Comparison of ENCODE assay signal across 28 mouse cellular contexts in the genomic region with DNA sequence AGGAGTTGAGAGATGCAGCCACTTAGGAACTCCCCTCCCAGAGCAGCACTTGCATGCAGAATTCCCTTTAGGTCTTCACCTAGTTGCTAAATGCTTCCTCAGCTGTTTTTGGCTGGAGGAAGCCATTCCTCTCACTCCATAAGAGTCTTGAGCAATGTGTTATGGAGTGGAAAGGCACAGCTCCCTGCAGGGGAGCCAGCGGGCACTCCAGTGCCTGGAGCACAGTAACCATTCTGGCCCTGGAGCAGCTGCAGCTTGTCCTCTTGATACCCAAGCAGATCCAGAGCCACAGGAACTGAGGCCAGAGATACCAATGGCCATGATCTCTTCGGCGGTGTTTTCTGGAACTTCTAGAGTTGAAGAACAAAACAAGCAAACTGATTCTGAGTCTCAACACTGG. TPM values are rescaled to one million over a fixed set of nuclear protein-coding genes. Genes with fewer than 3 reads are reported as not detected.
DNase-seq lines count a peak whose midpoint lies in the region; ATAC-seq and TF ChIP-seq lines count a peak whose summit lies in the region.
"Had no signal": no experiment of that assay in that cellular context is flagged by ENCODE, and none has a peak within 500 bp of the region (broad histone marks: within the 10 kb centered on the region; RNA-seq: fewer than 3 reads in every experiment).

No protein-coding gene starts in this region.

- no peak for TF ChIP-seq EP300 in liver, postnatal 0 days (IDR thresholded peaks at IDR 0.05; ENCODE audit: low read depth)
- TF ChIP-seq EP300 in lung, postnatal 0 days (IDR thresholded peaks at IDR 0.05) = no peak

- no peak for TF ChIP-seq POLR2A in liver, adult 2 months (IDR thresholded peaks at IDR 0.05; ENCODE audit: extremely low read depth, insufficient read depth, low read length)

- H3K27me3 ChIP-seq in liver, adult 2 months (ENCODE audit: control insufficient read depth, insufficient read depth, low read length) = no peaks in the 10 kb centered on the region
- no peaks in the 10 kb centered on the region for H3K27me3 ChIP-seq in liver, postnatal 0 days (ENCODE audit: insufficient read depth, low read length)
- H3K27me3 ChIP-seq in lung, postnatal 0 days (replicated peaks; ENCODE audit: insufficient read depth, low read length) = no peaks in the 10 kb centered on the region
- H3K27me3 ChIP-seq in intestine, postnatal 0 days (replicated peaks; ENCODE audit: control insufficient read depth, insufficient read depth, low read length) = no peaks in the 10 kb centered on the region
- H3K27me3 ChIP-seq: heart, embryonic 13.5 days; hindbrain, embryonic 15.5 days; kidney, embryonic 15.5 days; limb, embryonic 12.5 days; midbrain, embryonic 13.5 days; neural tube, embryonic 13.5 days had no signal

- peak; percentile 36 for DNase-seq in adrenal gland, postnatal 10 days
- DNase-seq in adrenal gland, adult 8-10 months = no peak
- DNase-seq in liver, adult 2 months (ENCODE audit: extremely low read depth, low read depth, low spot score) = no peak
- DNase-seq in liver, postnatal 0 days = no peak
- peak; percentile 55 for DNase-seq in lung, postnatal 0 days (ENCODE audit: low spot score)
- no peak for DNase-seq in spleen, postnatal 14 days (ENCODE audit: low spot score in 2 of 2)
- DNase-seq: adrenal gland, postnatal 25 days; forebrain, postnatal 0 days; heart, postnatal 10 days; kidney, adult 18-20 months; kidney, postnatal 36 days; retina, postnatal 1 day; right cerebral cortex, postnatal 14 days; thymus, postnatal 14 days had no signal

- H3K4me2 ChIP-seq in liver, postnatal 0 days (ENCODE audit: low read depth, low read length) = no peak overlapping the region
- H3K4me2 ChIP-seq in lung, postnatal 0 days (replicated peaks; ENCODE audit: low read depth, low read length) = no peak overlapping the region
- no peak overlapping the region for H3K4me2 ChIP-seq in intestine, postnatal 0 days (replicated peaks; ENCODE audit: low read depth)
- H3K4me2 ChIP-seq: heart, embryonic 13.5 days; hindbrain, embryonic 15.5 days; kidney, embryonic 15.5 days; limb, embryonic 12.5 days; liver, embryonic 11.5 days; midbrain, embryonic 13.5 days; neural tube, embryonic 13.5 days had no signal

- H3K36me3 ChIP-seq in liver, adult 2 months (ENCODE audit: control insufficient read depth, insufficient read depth, low read length) = no peaks in the 10 kb centered on the region
- no peaks in the 10 kb centered on the region for H3K36me3 ChIP-seq in liver, postnatal 0 days (replicated peaks; ENCODE audit: insufficient read depth, low read length)
- no peaks in the 10 kb centered on the region for H3K36me3 ChIP-seq in lung, postnatal 0 days (ENCODE audit: insufficient read depth, low read length)
- no peaks in the 10 kb centered on the region for H3K36me3 ChIP-seq in intestine, postnatal 0 days (ENCODE audit: control insufficient read depth, insufficient read depth)
- H3K36me3 ChIP-seq: G1E; heart, embryonic 13.5 days; hindbrain, embryonic 15.5 days; kidney, embryonic 15.5 days had no signal

- H3K4me3 ChIP-seq in liver, adult 2 months (ENCODE audit: insufficient read depth, low read depth, low read length) = no peak overlapping the region
- H3K4me3 ChIP-seq in liver, postnatal 0 days (ENCODE audit: low read depth, low read length) = no peak overlapping the region
- no peak overlapping the region for H3K4me3 ChIP-seq in lung, postnatal 0 days (ENCODE audit: low read depth, low read length)
- H3K4me3 ChIP-seq in intestine, postnatal 0 days (ENCODE audit: low read depth, low read length) = no peak overlapping the region
- H3K4me3 ChIP-seq: erythroblast, embryonic 14.5 days; heart, embryonic 13.5 days; hindbrain, embryonic 15.5 days; kidney, embryonic 15.5 days; layer of hippocampus, adult 2 months; left cerebral cortex, adult 2 months; limb, embryonic 12.5 days; midbrain, embryonic 13.5 days; neural tube, embryonic 13.5 days had no signal

- no peaks in the 10 kb centered on the region for H3K79me2 ChIP-seq in liver, adult 2 months (ENCODE audit: control insufficient read depth, insufficient read depth, low read length)

- WGBS in liver, adult 2 months = 76% methylated on average over 3 of the region's 3 CpGs
- WGBS in liver, postnatal 0 days (ENCODE audit: insufficient replicate concordance) = 72% methylated on average over 3 of the region's 3 CpGs
- WGBS in lung, postnatal 0 days = 73% methylated on average over 3 of the region's 3 CpGs
- WGBS in intestine, postnatal 0 days = 95% methylated on average over 3 of the region's 3 CpGs

- H3K9ac ChIP-seq in liver, adult 2 months (ENCODE audit: low read depth, low read length) = no peak overlapping the region
- no peak overlapping the region for H3K9ac ChIP-seq in liver, postnatal 0 days (replicated peaks)
- no peak overlapping the region for H3K9ac ChIP-seq in lung, postnatal 0 days (replicated peaks; ENCODE audit: low read depth)
- no peak overlapping the region for H3K9ac ChIP-seq in intestine, postnatal 0 days (ENCODE audit: low read depth, low read length)
- H3K9ac ChIP-seq: forebrain, postnatal 0 days; heart, embryonic 13.5 days; hindbrain, embryonic 15.5 days; kidney, embryonic 15.5 days; limb, embryonic 12.5 days; midbrain, embryonic 13.5 days; neural tube, embryonic 13.5 days had no signal

- peak overlapping the region; percentile 15 for H3K27ac ChIP-seq in liver, adult 2 months (replicated peaks; ENCODE audit: insufficient read depth, low read depth, low read length)
- H3K27ac ChIP-seq in liver, postnatal 0 days (ENCODE audit: low read depth) = no peak overlapping the region
- no peak overlapping the region for H3K27ac ChIP-seq in lung, postnatal 0 days (ENCODE audit: low read length)
- H3K27ac ChIP-seq in intestine, postnatal 0 days (ENCODE audit: low read depth, low read length) = no peak overlapping the region
- H3K27ac ChIP-seq: heart, embryonic 13.5 days; hindbrain, embryonic 15.5 days; kidney, embryonic 15.5 days; layer of hippocampus, adult 2 months; left cerebral cortex, adult 2 months; limb, embryonic 12.5 days; macrophage; midbrain, embryonic 13.5 days; neural tube, embryonic 13.5 days had no signal

- no peak for TF ChIP-seq CTCF in liver, adult 2 months (IDR thresholded peaks at IDR 0.05; ENCODE audit: low read depth, low read length)
- TF ChIP-seq CTCF in liver, postnatal 0 days (IDR thresholded peaks at IDR 0.05; ENCODE audit: low read depth) = no peak
- TF ChIP-seq CTCF in lung, postnatal 0 days (IDR thresholded peaks at IDR 0.05) = no peak
- no peak for TF ChIP-seq CTCF in intestine, postnatal 0 days (IDR thresholded peaks at IDR 0.05; ENCODE audit: low read depth)

- H3K9me3 ChIP-seq in liver, postnatal 0 days (ENCODE audit: low read length) = no peaks in the 10 kb centered on the region
- no peaks in the 10 kb centered on the region for H3K9me3 ChIP-seq in lung, postnatal 0 days (ENCODE audit: low read length)
- H3K9me3 ChIP-seq in intestine, postnatal 0 days (ENCODE audit: control insufficient read depth) = no peaks in the 10 kb centered on the region
- H3K9me3 ChIP-seq: heart, embryonic 13.5 days; hindbrain, embryonic 15.5 days; kidney, embryonic 15.5 days; limb, embryonic 12.5 days; midbrain, embryonic 13.5 days; neural tube, embryonic 13.5 days had no signal

- H3K4me1 ChIP-seq in liver, adult 2 months (ENCODE audit: control insufficient read depth, insufficient read depth, low read length) = peaks cover 4% of the 10 kb centered on the region; the same call in 1 of the 2 replicates
- H3K4me1 ChIP-seq in liver, postnatal 0 days (ENCODE audit: insufficient read depth) = peaks cover 3% of the 10 kb centered on the region; the same call in 1 of the 2 replicates
- no peaks in the 10 kb centered on the region for H3K4me1 ChIP-seq in lung, postnatal 0 days (ENCODE audit: insufficient read depth, low read depth, low read length)
- H3K4me1 ChIP-seq in intestine, postnatal 0 days (replicated peaks; ENCODE audit: control insufficient read depth, insufficient read depth, low read length) = no peaks in the 10 kb centered on the region
- H3K4me1 ChIP-seq: hindbrain, embryonic 15.5 days; limb, embryonic 12.5 days; midbrain, embryonic 13.5 days; neural tube, embryonic 13.5 days had no signal

- ATAC-seq in liver, postnatal 0 days = no peak
- peak; percentile 76 for ATAC-seq in lung, postnatal 0 days
- no peak for ATAC-seq in intestine, postnatal 0 days
- ATAC-seq: forebrain, postnatal 0 days; inflammation-experienced regulatory T-cells, adult 6 months; midbrain, embryonic 13.5 days had no signal

RNA-seq across cellular contexts. Expression of gene Ehd3, which starts 32.7 kb away (rescaled TPM):
- total RNA-seq in adrenal gland, postnatal 10 days (2021) = 10 to 100 TPM; 41.0 to 70.0 TPM
- total RNA-seq in adrenal gland, adult 8-10 months (2022) = 100 to 1,000 TPM in 1 of 4 experiments, 10 to 100 TPM in 3; 57.1 to 102 (median 78.3) TPM
- total RNA-seq in liver, adult 2 months (2014; rRNA removed) = 37.5 and 40.6 TPM in 2 replicates
- 26.0 and 30.6 TPM in 2 replicates for polyA plus RNA-seq in liver, adult 2 months (2012; rRNA removed)
- polyA plus RNA-seq in liver, postnatal 0 days (2015; fragmentation: Nextera tagmentation; extraction: Ambion mirVana) = 22.5 and 23.7 TPM in 2 replicates
- polyA plus RNA-seq in lung, postnatal 0 days (2015; fragmentation: Nextera tagmentation; extraction: Ambion mirVana) = 4.7 and 5.1 TPM in 2 replicates
- polyA plus RNA-seq in intestine, postnatal 0 days (2015; fragmentation: Nextera tagmentation; extraction: Ambion mirVana) = 5.0 and 5.3 TPM in 2 replicates

Comparison
In these comparisons a context has a peak if more than half of its experiments do, and no peak if none do; other contexts are left out.
1. DNase-seq: peak in adrenal gland, postnatal 10 days (single experiment) and lung, postnatal 0 days (single experiment); none in adrenal gland, adult 8-10 months (single experiment), liver, adult 2 months (single experiment), liver, postnatal 0 days (single experiment) and spleen, postnatal 14 days (0 of 2).